Mouse (Mus musculus): Measurements from ENCODE around the gene Susd6.

DNA sequence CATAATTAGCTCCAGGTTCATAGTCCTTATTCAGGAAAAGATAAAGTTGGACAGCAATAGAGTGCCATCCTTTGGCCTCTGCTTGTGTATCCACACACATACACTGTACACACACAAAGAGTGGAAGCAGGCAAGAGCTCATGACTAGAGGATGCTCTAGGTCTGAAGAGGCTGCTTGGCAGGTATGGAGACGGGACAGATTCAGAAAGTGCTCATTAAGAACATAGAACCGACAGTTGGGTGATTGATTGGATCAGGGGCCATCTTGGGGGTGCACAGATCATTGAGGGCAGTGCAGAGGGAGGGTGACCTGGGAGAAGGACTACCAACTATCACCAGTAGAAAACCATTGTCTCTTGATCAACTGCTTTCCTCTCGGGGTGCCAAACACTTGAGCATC lies 90.8 kb downstream of the Susd6 start:
- TF ChIP-seq CTCF (IDR thresholded peaks at IDR 0.05; ENCODE audit: low read depth, low read length) (no peak), EP300 (IDR thresholded peaks at IDR 0.05; ENCODE audit: insufficient read depth, low read depth, low read length) (no peak)

Data from ES-Bruce4 (cell line).